Mouse (Mus musculus) duodenum, adult 2 months (tissue): ENCODE data around the gene Ptchd4. TPM values are rescaled to one million over a fixed set of nuclear protein-coding genes. Genes with fewer than 3 reads are reported as not detected.

Experiments
- polyA plus RNA-seq: library from polyadenylated mRNA; depleted of rRNA; stranded (reverse); fragments of >200 nt; gene quantifications from 2 replicates; pipeline ENCODE4 v1.2.3, GENCODE M21; 2012; ENCODE audit warnings: low replicate concordance; rRNA removed

The Ptchd4 gene
- not detected in 2 replicates for polyA plus RNA-seq

GRCm38 (mm10) chr17:42315669-42316611, at the start of gene Ptchd4:
Ptchd4 (plus strand) TSS chr17:42315947.

